Mouse (Mus musculus) spleen, adult 2 months (tissue): ENCODE measurements at regions not wholly inside any gene's neighbourhood (a gene's known extent, or its start where the extent isn't known, plus 50 kb on each side); places are given as distances from the start of the nearest gene placed in this dataset.

ENCODE experiments used
- CTCF ChIP-seq: fragments of 200-500 bp; IDR thresholded peaks from 2 replicates; pipeline ENCODE4 v1.5.1; 2011; ENCODE audit warnings: mild to moderate bottlenecking, inconsistent platforms; ENCODE audit not compliant: insufficient read depth, insufficient read length, insufficient replicate concordance; ENCODE audit errors: extremely low read depth
- POLR2A ChIP-seq: fragments of 200-500 bp; IDR thresholded peaks from 2 replicates; pipeline ENCODE4 v1.6.1; 2011; ENCODE audit warnings: low read depth, low read length, inconsistent platforms

GRCm38 (mm10) chr4:106190248-106190647, 125.8 kb upstream of the Usp24 start:
- TF ChIP-seq CTCF, result no peak
- no peak for TF ChIP-seq POLR2A
